Mouse (Mus musculus) cerebellum, postnatal 4 days (tissue): ENCODE measurements at regions not wholly inside any gene's neighbourhood (a gene's known extent, or its start where the extent isn't known, plus 50 kb on each side); places are given as distances from the start of the nearest gene placed in this dataset.

Experiments used
- DNase-seq, 2 experiments: peaks; one replicate each; pipeline ENCODE4 v3.0.0; 2022; ENCODE audit warnings: low spot score in 2 of 2, mixed read lengths in 1 of 2

GRCm38 (mm10) chr12:90469754-90470153, 268.5 kb downstream of the Dio2 start:
- DNase-seq, result no peak

DNA sequence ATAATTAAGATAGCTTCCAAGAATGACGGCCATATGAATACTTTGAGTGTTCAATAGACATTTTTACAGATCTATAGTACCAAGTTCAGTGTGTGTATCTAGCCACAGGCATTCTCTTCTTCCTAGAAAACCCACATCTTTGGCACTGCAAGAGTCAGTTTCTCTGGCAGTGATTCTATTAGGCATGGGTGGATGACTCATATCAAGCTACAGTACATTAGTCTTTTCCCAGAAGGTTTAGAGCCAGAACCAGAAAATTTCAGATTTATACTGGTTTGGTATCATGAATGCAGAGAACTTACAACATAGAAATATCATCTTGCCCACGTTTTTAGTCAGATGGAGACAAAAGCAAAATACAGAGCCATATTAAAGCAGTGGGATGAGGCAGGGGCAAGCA, 278.1 kb downstream of the Dio2 start:
- no peak for DNase-seq

DNA sequence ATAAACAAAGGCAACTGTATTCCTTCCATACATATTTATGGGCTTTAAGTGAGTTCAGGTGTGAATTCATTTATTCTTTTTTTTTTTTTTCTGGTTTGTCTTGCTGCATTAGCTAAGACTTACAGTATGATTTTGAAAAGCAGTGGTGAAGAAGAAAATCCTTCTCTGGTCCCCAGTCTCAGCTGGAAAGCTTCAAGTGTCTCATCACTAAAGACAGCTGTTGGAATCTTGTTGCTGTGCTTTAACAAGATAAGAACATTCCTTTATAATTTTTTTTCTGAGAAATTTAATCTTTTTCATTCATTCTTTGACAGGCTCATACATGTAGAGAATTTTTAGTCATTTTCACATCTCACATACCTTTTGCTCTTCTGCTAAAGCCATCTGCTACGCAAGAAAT, 297.6 kb downstream of the Dio2 start:
- no peak for DNase-seq

- peak; percentile 39 to 84 for DNase-seq
Observed at GRCm38 (mm10) chr12:90425276-90426063, 312.8 kb downstream of the Dio2 start.

- no peak for DNase-seq
Observed at GRCm38 (mm10) chr12:90417590-90418221, 320.5 kb downstream of the Dio2 start.

DNA sequence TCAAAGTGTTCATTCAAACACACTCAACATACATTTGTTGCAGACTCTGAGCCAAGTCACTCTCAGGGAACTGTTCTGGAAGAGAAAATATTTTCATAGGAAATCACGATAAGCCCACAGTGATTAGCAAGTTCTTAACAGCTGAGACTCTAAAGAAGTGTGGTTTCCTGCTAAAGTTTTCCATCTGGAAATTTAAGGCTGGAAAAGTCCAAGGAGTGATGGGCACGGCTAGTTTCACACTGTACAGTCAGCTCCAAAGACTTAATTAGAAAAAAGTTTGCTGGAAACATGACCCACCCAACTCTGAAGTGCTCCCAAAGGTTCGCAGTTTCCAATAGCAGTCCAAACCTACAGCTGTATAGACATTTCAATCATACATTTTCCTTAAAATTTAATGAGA, 329.5 kb downstream of the Dio2 start:
- DNase-seq, result no peak

GRCm38 (mm10) chr12:90398564-90398963, 339.7 kb downstream of the Dio2 start:
- peak in 1 of 2 experiments; percentile 27 for DNase-seq
